Mouse (Mus musculus): Measurements from ENCODE around the gene Scfd2.

- no peak for TF ChIP-seq CTCF (IDR thresholded peaks at IDR 0.05; ENCODE audit: extremely low read depth, insufficient read depth, low read length)
- TF ChIP-seq POLR2A (IDR thresholded peaks at IDR 0.05; ENCODE audit: extremely low read depth, insufficient read depth, low read length) = no peak
Observed at GRCm38 (mm10) chr5:74245641-74246145, 285.9 kb downstream of the Scfd2 start.
